Mouse (Mus musculus) bone marrow macrophage, adult 2 months (primary cell): Measurements from ENCODE around the gene Gm20708.

ENCODE experiments used
- CTCF ChIP-seq: IDR thresholded peaks from 2 replicates; pipeline ENCODE4 v1.5.1; 2012; ENCODE audit warnings: low read depth, mild to moderate bottlenecking, low read length, moderate library complexity
- POLR2A ChIP-seq: IDR thresholded peaks from 2 replicates; pipeline ENCODE4 v1.6.1; 2012; ENCODE audit warnings: mild to moderate bottlenecking, low read depth, low read length, borderline replicate concordance

DNA sequence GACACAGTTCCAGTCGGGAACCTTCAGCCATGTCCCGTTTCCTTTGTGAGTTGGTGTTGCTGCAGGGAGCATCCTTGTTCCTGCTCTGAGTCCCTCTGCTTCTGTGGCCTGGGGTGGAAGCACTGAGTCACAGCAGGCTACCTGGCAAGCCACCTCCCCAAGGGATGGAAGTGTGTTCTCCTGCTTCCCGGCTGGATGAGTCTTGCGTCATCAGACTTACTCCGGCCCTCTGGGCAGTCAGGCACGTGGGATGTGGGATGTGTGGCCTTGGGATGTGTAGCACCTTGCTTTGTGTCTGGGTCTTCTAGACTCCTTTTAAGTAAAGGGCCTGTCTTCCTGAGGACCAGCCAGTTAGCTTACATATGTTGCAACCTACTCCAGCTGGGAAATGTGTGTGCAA lies 70.2 kb downstream of the Gm20708 start:
- no peak for TF ChIP-seq POLR2A
- no peak for TF ChIP-seq CTCF
